Mouse (Mus musculus) testis, postnatal 14 days (tissue): ENCODE measurements around the gene Cisd3.

Experiments used
- DNase-seq: peaks from one replicate; pipeline ENCODE4 v3.0.0; 2021; ENCODE audit warnings: low spot score

Cisd3 gene

DNA sequence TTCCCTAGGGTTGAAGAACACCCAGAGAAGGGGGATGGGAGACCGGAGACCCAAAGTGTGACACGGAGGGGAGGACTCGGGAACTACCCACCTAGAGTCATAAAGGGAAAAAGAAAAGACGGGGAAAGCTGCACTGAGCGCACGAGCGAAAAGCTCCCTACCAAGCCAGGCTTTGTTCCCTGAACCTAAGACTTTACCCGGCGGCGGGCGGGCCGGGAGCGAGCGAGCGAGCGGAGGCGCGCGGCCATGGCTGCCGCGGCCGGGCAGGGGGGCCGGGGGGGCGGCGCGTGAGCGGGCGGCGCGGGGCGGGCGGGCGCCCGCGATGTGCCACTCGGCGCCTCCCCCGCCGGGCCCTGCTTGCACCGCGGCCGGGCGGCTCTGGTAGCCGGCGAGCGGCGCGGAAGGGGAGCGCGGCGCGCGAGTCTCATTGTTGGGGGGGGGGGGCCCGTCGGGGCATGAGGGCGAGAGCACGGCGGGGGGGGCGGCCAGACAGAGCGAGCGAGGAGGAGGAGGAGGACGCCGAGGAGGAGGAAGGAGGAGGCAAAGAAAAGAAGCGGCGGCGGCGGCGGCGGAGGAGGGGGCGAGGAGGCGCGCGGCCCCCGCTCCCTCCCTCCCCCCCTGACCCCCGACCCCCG is 22.6 kb upstream of the Cisd3 start, which contains the start of gene Mllt6:
Gene Mllt6, plus strand, starts transcription at position 522 of the 635 bp plus-strand sequence.
- DNase-seq: peak; percentile 83

DNA sequence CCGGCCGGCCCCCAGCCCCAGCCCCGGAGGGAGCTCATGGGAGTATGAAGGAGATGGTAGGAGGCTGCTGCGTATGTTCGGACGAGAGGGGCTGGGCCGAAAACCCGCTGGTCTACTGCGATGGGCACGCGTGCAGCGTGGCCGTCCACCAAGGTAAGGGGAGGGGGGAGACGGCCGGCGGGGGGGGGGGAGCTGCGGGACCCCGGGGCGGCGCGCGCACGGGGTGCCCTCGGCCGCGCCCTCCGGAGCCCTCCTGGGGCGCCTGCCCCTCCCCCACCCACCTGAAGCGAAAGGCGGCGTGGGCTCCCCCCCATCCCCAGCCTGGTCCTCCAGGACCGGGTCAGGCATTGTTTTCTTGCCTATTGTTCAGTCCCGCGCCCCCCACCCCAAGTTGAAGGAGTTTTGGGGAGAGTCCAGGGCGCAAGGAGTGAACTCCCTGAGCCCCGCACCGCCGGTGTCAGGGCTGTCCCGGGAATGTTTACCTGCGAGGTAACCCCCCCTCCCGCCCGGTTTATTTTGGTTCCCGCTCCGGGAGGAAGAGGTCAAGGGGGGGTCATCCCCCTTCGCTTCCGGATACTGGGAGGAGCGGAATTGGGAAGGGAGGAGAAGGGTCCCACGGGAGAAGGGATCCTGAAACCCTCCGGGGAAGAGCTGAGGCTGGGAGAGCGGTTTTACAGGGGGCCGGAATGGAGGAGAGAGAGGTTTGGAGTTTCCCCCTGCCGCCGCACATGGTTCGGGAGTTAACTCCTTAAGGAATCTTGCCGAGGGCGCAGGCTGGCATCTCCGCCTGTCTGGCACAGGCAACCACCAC is 21.9 kb upstream of the Cisd3 start:
- peak; percentile 66 for DNase-seq

DNA sequence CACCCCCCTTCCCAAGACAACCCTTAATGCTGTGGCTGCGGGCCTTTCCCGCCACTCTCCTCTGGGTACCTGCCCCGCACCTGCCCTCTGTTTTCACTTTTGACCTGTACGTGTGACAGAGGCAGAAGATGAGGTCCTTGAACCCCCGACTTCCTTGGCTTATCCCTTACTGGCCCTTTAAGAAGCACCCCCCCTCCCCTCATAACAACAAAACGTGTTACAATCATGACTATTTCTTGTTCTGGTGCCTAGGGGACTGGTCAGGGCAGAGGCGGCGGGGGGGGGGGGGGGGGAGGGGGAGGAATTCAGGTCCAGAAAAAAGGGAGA is 21.3 kb upstream of the Cisd3 start:
- no peak for DNase-seq

DNA sequence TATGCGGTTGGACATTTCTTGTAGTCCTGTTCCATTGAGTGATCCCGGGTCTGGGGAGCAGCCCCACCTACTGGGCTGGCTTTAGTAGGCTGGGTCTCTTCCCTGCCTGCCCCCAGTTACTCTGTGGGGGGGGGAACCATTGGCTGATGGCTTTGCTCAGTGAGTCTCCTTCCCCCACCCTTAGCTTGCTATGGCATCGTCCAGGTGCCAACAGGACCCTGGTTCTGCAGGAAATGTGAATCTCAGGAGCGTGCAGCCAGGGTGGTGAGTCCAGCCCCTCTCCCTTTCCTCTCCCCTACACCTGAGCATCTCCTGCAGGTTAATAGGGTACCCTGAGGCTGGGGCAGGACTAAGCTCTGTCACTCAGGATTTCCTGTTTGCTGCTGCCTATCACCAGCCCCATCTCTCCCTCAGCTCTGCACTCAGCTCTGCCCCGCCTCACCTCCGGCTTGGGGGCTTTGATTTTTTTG is 20.8 kb upstream of the Cisd3 start:
- no peak for DNase-seq

DNA sequence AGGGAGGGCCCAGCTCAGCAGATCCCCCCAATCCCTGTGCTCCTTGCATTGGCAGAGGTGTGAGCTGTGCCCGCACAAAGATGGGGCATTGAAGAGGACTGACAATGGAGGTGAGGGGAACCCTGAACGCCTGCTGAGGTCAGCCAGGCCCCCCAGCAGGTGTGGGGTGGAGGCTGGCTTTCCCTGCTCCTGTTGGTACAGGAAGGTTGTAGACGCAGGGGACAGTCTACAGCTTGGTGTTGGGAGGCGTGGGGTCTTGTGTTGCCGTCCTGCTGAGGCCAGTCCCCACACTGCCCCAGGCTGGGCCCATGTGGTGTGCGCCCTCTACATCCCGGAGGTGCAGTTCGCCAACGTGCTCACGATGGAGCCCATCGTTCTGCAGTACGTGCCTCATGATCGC is 20.2 kb upstream of the Cisd3 start:
- DNase-seq: no peak

DNA sequence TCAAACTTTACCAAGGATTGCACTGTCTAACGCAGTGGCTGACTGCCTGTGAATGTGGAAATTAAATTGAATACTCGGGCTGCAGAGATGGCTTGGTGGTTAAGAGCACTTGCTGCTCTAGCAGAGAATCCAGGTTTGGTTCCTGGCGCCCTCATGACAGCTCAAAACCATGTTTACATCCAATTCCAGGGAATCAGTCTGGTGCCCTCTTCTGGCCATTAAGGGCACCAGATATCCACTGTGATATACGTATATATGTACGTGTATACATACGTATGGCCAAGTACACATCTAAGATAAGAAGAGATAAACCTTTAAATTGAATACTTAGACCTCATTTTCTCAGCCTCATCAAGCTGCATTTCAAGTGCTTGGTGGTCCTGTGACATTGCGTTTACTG is 19.4 kb upstream of the Cisd3 start:
- DNase-seq: no peak

DNA sequence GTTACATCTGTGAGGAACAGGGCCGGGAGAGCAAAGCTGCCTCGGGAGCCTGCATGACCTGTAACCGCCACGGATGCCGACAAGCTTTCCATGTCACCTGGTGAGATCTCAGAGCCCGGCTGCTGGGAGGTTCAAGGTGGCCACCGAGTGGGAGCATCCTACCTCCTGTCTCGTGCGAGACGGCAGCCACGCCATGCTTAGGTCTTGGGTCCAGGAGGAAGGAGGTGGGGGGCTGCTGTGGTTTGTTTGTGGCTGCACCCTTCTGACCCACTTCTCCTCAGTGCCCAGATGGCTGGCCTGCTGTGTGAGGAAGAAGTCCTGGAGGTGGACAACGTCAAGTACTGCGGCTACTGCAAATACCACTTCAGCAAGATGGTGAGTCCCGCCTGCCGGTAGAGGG is 18.8 kb upstream of the Cisd3 start:
- DNase-seq: no peak

DNA sequence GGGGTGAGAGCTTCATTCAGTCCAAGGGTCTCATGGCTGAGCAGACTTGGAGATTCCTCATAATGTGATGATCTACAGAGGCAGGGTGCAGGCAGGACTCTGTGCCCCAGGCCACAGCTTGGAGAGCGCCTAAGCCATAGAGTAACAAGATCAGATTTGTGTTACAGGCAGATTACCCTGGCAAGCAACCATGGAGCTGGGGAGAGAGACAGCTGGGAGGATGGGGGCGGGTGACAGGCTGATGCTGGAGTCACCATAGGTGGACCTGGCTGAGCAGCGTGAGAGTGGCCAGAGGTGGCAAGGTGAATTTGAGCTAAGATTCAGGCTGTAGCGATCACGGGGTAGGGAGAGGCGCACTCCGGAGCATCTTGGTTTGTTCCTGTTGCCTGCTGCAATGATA is 17.5 kb upstream of the Cisd3 start:
- no peak for DNase-seq

DNA sequence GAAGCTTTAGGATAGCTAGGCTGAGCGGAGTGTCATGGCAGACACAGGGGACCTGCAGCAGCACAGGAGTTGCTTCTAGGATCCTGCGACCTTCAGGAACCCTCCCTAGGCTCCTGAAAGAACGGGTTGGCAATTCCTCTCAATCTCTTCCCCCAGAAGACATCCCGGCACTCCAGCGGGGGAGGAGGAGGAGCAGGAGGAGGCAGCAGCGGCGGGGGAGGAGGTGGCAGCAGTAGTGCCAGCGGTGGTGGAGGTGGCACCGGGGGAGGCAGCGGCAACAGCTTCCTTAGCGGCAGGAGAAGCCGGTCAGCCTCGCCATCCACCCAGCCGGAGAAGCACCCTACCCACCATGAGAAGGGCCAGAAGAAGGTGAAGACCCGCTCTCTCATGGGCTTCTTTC is 16.4 kb upstream of the Cisd3 start:
- DNase-seq: peak; percentile 83

DNA sequence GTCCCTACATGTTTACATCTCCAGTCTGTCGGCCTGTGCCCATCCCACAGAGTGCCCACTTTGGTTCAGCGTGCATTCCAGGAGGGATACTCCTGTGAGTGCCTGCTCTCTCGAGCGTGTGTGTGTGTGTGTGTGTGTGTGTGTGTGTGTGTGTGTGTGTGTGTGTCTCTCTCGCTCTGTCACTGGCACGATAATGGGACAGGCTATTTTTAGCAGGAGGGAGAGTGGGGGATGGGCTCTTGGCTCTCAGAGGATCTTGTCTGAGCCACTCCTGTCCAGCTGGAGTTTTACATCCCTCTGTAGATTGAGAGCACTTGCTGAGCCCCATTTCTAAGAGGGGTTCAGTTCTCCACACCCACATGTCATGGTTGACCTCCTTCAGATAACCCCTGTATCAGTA is 15.8 kb upstream of the Cisd3 start:
- DNase-seq: peak; percentile 67

DNA sequence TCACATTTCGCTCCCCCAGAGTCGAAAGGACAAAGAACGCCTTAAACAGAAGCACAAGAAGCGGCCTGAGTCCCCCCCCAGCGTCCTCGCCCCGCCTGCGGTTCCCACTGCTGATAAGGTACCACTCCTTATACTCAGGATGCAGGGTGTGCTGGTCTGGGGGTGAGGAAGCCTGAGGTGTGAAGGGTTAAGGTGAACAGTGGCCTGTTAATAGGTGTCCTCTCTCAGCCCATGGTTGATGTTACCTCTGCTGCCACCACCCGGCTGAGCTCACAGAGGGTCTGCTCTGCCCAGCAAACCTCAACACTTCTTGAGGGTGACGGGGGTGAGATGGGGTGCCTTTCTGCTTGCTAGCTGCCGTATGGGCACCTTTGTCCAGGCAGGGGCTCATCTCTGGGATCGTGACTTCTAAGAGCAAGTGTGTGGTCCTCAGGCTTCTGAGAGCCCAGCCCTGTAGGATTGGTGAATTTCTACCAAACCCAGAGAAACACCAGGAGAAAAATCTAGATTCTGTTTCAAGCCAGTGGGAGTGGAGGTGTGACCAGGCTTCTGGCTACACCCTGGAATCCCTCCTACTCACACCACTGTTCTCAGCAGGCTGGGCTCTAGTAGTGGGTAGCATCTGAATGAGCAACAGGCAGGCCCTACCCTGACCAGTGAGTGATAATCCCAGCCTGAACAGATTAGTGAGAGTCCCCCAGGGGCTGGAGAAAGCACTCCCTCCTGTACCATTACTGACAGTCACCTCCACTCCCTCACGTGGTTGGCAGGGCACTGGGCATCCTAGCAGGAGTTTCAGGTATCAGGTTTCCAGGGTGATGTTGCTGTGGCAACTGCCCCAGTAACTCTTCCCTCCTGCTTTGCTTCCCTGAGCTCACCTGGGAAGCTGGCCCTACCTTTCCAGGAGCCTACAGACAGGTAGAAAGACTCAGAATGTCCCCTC is 15.1 kb upstream of the Cisd3 start:
- no peak for DNase-seq

DNA sequence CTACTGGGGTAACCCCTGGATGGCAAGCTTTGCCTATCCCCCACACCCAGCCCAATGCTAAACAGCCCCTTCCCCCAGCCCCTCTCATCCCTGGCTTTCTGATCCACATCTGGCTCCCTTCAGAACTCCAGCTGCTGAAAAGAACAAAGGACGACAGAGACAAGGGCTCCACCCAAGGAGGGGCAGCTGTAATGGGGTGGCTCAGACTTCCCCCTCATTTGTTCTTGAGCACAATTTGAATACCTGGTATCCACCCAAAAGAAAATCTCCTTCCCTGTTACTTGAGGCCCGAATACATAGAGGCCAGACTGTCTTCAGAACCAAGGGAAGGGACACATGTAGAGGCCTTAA is 14.5 kb upstream of the Cisd3 start:
- DNase-seq: no peak

DNA sequence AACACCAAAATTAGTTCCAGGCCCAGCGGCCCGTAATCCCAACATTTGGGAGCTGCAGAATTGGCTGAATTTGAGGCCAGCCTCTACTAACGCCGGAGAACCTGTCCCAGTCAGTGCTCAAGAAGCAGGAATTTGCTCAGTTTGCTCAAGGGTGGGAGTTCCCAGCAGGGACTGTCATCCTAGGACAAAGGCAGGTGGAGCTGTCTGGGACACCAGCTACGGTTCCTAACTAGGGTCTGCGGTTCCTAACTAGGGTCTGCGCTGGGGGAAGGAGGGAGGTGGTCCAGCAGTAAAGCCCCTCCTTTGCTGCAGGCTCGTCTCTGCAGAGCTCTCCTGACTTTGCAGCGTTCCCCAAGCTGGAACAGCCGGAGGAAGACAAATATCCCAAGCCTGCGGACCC is 12.5 kb upstream of the Cisd3 start:
- DNase-seq: no peak

DNA sequence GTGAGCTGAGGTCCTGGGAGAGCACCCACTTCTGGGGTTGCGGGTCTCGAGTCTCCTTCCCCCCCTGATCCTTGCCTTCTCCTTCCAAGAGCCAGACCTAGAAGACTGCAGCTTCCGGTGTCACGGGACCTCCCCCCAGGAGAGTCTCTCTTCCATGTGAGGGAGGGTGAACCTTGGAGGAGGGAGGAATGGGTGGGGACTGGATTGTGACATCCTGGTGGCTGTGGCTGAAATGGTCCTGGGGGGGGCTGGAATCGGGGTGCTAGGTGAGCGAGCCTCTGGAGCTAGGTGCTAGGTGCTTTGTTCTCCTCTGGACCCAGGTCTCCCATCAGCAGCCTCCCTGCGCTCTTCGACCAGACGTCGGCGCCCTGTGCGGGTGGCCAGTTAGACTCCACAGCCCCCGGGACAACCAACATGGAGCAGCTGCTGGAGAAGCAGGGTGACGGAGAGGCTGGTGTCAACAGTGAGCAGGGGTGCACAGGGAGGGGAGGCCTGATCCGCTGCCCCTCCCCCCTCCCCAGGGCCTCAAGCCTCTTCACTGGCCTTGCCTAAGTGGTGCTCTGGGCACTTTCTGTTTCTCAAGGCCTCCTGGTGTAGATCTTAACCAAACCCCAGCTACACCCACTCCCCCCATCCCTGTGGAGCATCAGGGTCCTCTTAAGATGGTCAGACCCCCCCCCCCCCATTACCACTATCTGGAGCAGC is 9.4 kb upstream of the Cisd3 start:
- DNase-seq: no peak

DNA sequence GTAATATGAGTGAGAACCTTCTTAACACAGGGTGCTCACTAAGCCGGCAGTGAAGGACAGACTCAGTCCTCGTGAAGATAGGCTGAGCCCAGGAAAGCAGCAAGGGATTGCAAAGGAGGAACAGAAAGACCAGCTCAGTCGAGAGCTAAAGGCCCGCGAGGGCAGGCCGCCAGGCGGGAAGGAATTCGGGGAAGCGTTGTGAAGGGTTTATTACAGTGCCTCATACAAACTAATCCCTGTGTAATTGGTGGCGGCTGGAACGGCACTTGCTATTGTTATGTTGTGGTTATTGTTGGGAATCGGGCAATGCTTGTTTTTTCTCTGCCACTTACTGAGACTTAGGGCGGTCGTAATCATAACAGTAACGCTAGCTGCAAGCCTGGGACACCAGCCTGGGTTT is 8.2 kb upstream of the Cisd3 start:
- DNase-seq: no peak

DNA sequence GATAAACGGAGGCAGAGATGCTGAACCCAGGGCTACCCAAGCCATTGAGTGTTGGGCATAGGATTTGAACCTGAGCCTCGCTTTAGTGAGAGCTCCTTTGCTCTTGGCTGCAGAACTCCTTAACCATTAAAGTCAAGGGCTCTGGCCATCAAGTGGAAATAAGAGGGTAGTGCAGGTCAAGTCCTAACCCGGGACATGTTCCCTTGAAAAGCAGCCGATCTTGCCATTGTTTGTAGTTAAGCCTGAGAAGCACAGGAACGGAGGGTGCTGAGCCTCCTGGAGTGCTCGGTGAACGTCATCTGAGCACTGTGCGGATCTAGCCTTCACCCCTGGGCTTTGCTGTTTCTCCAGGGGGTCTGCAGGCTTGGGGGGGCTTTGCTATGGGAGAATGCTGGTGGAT is 7.8 kb upstream of the Cisd3 start:
- DNase-seq: no peak

DNA sequence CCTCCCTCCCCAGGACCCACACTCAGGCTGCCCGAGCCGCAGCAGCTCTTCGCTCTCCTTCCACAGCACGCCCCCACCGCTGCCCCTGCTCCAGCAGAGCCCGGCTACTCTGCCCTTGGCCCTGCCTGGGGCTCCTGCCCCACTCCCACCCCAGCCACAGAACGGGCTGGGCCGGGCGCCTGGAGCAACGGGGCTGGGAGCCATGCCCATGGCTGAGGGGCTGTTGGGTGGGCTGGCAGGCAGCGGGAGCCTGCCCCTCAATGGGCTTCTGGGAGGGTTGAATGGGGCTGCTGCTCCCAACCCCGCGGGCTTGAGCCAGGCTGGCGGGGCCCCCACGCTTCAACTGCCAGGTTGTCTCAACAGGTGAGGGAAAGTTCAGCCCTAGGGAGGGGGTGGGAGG is 7.3 kb upstream of the Cisd3 start:
- no peak for DNase-seq

DNA sequence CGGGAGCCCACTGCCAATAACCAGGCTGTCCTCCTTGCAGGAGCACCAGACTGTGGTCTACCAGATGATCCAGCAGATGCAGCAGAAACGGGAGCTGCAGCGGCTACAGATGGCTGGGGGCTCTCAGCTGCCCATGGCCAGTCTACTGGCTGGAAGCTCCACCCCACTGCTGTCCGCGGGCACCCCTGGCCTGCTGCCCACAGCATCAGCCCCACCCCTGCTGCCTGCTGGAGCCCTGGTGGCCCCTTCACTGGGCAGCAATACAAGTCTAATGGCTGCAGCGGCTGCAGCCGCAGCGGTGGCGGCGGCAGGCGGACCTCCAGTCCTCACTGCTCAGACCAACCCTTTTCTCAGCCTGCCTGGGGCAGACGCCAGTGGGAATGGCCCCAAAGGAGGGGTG is 5.2 kb upstream of the Cisd3 start:
- DNase-seq: no peak

DNA sequence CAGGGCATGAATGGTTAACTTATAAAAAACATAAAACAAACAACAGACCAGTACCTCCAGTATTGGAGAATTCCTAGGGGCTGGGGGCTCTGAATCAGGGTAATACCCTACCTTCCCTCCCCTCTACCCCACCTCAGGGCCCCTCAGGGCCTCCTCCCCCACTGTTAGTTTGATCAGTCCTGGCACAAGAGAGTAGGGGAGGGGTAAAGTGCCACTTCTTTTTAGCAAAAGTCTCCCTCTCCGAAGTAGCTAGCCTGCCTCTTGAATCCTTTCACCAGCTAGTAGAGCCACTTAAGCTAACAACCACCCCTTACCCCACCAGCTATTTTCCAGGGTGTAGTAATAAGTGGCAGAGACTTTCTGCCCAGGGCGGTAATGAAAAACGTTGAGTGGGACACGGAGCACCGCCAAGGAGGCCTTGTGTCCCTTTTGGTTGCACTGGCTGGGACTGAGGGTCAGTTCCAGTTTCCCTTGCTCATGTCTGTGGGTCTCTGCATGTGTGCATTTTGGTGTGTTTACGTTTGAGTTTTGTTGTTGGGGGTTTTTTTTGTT is 3.0 kb upstream of the Cisd3 start:
- no peak for DNase-seq

DNA sequence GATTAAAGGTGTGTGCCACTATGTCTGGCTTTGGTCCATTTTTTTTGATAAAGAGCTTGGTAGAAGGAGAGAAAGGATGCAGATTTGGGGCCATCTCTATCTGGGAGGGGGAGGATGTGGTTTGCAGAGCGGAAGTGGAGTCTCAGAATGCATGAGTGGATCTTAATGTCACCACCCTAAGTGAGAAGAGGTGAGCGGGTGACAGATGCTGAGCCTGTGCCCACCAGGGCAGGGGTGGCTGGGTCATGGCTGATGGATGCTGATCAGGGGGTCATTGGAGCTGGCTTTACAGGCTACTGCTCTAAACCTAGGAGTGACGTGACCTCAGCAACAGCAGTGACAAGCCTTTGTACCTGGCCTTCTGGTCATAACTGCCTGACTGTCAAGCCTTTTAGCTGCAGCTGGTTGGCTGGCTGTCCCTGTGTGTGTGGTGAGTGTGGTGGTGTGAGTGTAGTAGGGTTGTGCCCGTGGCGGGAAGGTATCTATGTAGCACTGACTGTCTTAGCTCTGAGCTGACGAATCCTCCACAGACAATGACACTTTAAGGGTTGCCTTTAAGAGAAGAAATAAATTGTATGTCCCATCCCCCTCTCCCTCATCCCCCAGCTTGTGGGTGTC is 1.5 kb upstream of the Cisd3 start:
- no peak for DNase-seq

DNA sequence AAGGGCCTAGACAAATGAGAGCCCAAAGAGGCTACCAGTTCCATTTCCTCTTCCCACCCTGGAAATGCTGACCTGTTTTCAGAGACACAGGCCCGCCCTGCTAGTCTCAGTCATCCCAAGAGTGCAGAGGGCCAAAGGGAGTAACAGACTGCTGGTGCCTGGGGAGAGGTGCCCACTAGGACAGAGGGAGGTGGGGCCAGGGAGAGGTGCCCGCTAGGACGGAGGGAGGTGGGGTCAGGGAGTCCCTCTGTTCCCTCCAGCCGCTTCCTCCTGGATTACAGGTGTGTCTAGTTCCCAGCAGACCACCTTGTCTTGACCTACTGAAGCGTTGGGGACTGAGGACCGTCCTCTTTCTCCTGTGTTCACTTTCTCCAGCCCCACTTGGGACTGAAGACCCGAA is 860 bp upstream of the Cisd3 start:
- DNase-seq: no peak
